Mouse (Mus musculus): ENCODE results near the gene Olfr1195. TPM values are rescaled to one million over a fixed set of nuclear protein-coding genes. Genes with fewer than 3 reads are reported as not detected.
"Not testable (repeated sequence)": the region's sequence is repeated elsewhere in the genome, so short reads cannot be mapped to it uniquely, and the experiment has no call there.

Olfr1195 gene
- polyA plus RNA-seq (2015; fragmentation: Nextera tagmentation; extraction: Ambion mirVana), result not detected in 2 replicates

DNA sequence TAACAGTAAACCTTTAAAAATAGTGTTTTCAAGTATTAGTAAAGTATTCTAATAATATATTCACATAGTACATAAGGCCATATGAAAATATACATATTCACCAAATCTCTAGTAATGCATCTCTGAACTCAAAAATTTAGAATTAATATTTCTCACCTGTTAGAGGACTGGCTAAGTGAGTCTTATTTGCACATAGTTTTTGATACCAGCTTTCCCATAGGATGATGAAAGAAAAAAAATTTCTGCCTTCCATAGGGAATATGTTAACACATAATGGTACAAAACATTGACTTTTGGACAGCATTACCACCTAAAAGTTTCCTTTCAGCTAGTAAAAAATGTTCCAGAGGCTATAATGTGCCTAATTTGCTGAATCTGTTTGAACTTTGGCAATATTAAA, at the start of gene Olfr1195:
Olfr1195 (minus strand) TSS at position 101 of the 400 bp plus-strand sequence.
- no peaks in the 10 kb centered on the region for H3K36me3 ChIP-seq (ENCODE audit: poor library complexity, severe bottlenecking)
- H3K27me3 ChIP-seq, result no peaks in the 10 kb centered on the region
- H3K9ac ChIP-seq, result no peak within 1 kb of the TSS
- no peak within 1 kb of the TSS for H3K4me3 ChIP-seq
- H3K4me1 ChIP-seq, result no peaks in the 10 kb centered on the region
- ATAC-seq, result no peak
- 0 out of 2 replicates have a peak, but pooled peaks cover 6% of the 10 kb centered on the region for H3K9me3 ChIP-seq (replicated peaks)
- no peak within 1 kb of the TSS for H3K27ac ChIP-seq
- H3K4me2 ChIP-seq, result no peak within 1 kb of the TSS

DNA sequence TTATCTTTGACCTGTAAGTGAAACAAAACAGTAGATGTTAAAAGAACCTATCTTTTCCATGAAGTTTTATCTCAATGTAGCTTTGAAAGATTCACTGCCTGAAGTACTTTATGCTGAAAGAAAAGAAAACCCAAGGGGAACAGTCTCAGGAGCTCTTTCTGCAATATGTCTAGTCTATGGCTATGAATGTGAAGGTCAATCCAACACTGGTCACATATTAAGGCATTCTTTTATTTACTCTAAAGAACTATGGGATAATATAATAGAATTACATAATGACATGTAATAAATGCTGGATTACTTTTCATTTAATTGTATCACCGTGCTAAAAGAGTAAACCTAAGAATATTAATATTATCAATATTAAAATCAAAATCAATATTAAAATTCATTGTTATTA, 43.3 kb upstream of the Olfr1195 start, which contains the start of gene Olfr1197:
Olfr1197 (minus strand) TSS at position 101 of the 400 bp plus-strand sequence.
- no peak within 1 kb of the TSS for H3K4me3 ChIP-seq
- no peak for ATAC-seq
- 93% methylated on average over 1 of the region's 1 CpGs for WGBS

DNA sequence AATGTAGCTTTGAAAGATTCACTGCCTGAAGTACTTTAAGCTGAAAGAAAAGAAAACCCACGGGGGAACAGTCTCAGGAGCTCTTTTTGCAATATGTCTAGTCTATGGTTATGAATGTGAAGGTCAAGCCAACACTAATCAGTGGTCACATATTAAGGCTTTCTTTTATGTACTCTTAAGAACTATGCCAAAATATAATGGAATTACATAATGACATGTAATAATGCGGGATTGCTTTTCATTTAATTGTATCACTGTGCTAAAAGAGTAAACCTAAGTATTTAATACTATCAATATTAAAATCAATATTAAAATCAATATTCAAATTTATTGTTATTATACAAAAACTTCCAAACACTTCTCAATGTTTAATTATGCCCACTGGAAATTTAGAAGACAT, 15.5 kb upstream of the Olfr1195 start, which contains the start of gene Olfr1196:
Olfr1196 (minus strand) TSS at position 101 of the 400 bp plus-strand sequence.
- H3K27ac ChIP-seq, result no peak within 1 kb of the TSS
- H3K4me1 ChIP-seq, result no peaks in the 10 kb centered on the region
- H3K9me3 ChIP-seq (replicated peaks), result no peaks in the 10 kb centered on the region
- no peak for ATAC-seq
- no peaks in the 10 kb centered on the region for H3K36me3 ChIP-seq (ENCODE audit: poor library complexity, severe bottlenecking)
- H3K27me3 ChIP-seq, result no peaks in the 10 kb centered on the region
- no peak within 1 kb of the TSS for H3K4me3 ChIP-seq
- no peak within 1 kb of the TSS for H3K9ac ChIP-seq
- H3K4me2 ChIP-seq, result no peak within 1 kb of the TSS
- WGBS, result 84% methylated on average over 2 of the region's 2 CpGs

More for the DNA sequence above, 43.3 kb upstream of the Olfr1195 start, which contains the start of gene Olfr1197:
- Histone ChIP-seq H3K36me3 (ENCODE audit: poor library complexity, severe bottlenecking) (no peaks in the 10 kb centered on the region), H3K9ac (no peak within 1 kb of the TSS), H3K4me1 (no peaks in the 10 kb centered on the region), H3K27ac (no peak within 1 kb of the TSS), H3K4me2 (no peak within 1 kb of the TSS), H3K27me3 (no peaks in the 10 kb centered on the region), H3K9me3 (replicated peaks) (no peaks in the 10 kb centered on the region)

DNA sequence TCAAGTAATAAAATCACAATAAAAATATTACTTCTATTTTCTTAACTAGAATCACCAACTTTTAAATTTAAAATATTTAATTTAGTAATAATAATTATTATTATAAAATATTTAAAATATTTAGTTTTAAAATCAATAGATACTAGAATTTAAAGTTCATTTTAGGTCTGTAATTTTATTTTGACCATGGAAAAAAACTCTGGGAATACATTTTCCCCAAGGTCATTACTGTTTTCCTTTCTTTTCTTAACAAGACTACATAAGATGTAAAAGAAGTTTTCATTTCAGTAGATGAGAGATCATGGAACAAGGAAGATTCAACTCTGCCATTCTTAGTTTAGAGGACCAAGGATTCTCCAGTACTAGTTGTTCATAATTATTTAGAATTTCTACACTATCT, 13.7 kb downstream of the Olfr1195 start, which contains the start of gene Olfr1193:
Olfr1193 (plus strand) TSS at position 301 of the 400 bp plus-strand sequence.
- not testable (repeated sequence) for H3K9ac ChIP-seq; H3K27me3 ChIP-seq; H3K4me1 ChIP-seq; H3K27ac ChIP-seq; H3K4me2 ChIP-seq; ATAC-seq; H3K9me3 ChIP-seq (replicated peaks); H3K4me3 ChIP-seq; H3K36me3 ChIP-seq (ENCODE audit: poor library complexity, severe bottlenecking)

DNA sequence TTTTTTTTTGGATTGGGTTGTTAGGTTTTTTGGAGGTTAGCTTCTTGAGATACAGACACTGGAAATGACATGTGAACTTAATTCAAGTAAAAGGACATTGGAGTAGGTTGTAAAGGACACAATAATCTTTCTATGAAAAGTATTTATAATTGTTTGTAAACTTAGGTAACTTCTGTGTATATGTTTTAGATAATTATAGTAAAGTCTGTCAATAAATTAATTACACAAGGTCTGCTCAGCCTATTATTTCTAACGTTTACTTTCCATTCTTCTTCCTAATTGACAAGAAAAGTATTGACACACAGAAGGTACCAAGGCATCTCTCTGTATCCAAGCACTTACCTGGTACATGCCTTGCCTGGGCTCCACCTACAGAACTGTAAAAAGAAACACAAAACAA, 40.8 kb downstream of the Olfr1195 start, which contains the start of gene Olfr1192-ps1:
Olfr1192-ps1 (plus strand) TSS at position 301 of the 400 bp plus-strand sequence.
- no peak for ATAC-seq
- no peaks in the 10 kb centered on the region for H3K27me3 ChIP-seq
- 50% methylated on average over 1 of the region's 1 CpGs for WGBS

DNA sequence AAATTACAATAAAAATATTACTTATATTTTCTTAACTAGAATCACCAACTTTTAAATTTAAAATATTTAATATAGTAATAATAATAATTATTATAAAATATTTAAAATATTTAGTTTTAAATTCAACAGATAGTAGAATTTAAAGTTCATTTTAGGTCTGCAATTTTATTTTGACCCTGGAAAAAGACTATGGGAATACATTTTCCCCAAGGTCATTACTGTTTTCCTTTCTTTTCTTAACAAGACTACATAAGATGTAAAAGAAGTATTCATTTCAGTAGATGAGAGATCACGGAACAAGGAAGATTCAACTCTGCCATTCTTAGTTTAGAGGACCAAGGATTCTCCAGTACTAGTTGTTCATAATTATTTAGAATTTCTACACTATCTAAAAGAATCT, 48.7 kb downstream of the Olfr1195 start, which contains the start of gene Olfr1191-ps1:
Olfr1191-ps1 (plus strand) TSS at position 301 of the 400 bp plus-strand sequence.
- ATAC-seq; H3K36me3 ChIP-seq (ENCODE audit: poor library complexity, severe bottlenecking); H3K27me3 ChIP-seq; H3K27ac ChIP-seq; H3K9me3 ChIP-seq (replicated peaks); H3K9ac ChIP-seq; H3K4me2 ChIP-seq; H3K4me3 ChIP-seq; H3K4me1 ChIP-seq: not testable (repeated sequence)
- WGBS, result 90% methylated on average over 1 of the region's 1 CpGs

More for the DNA sequence above, 40.8 kb downstream of the Olfr1195 start, which contains the start of gene Olfr1192-ps1:
- Histone ChIP-seq H3K36me3 (ENCODE audit: poor library complexity, severe bottlenecking) (no peaks in the 10 kb centered on the region), H3K4me3 (no peak within 1 kb of the TSS), H3K4me2 (no peak within 1 kb of the TSS), H3K9me3 (replicated peaks) (no peaks in the 10 kb centered on the region), H3K9ac (no peak within 1 kb of the TSS), H3K4me1 (no peaks in the 10 kb centered on the region), H3K27ac (no peak within 1 kb of the TSS)

Other genes starting within 250 kb of the Olfr1195 start
- gene Gm13757, start 240.1 kb downstream of the Olfr1195 start, polyA plus RNA-seq (2015; fragmentation: Nextera tagmentation; extraction: Ambion mirVana), result not detected in 2 replicates
- not detected in 2 replicates for gene Olfr1183, start 234.3 kb downstream of the Olfr1195 start, polyA plus RNA-seq (2015; fragmentation: Nextera tagmentation; extraction: Ambion mirVana)
- not detected in 2 replicates for gene Olfr1184, start 205.6 kb downstream of the Olfr1195 start, polyA plus RNA-seq (2015; fragmentation: Nextera tagmentation; extraction: Ambion mirVana)
- not detected in 2 replicates for gene Olfr1185-ps1, start 195.9 kb downstream of the Olfr1195 start, polyA plus RNA-seq (2015; fragmentation: Nextera tagmentation; extraction: Ambion mirVana)
- gene Olfr1186, start 170.6 kb downstream of the Olfr1195 start, polyA plus RNA-seq (2015; fragmentation: Nextera tagmentation; extraction: Ambion mirVana), result not detected in 2 replicates
- not detected in 2 replicates for gene Olfr1188, start 132.3 kb downstream of the Olfr1195 start, polyA plus RNA-seq (2015; fragmentation: Nextera tagmentation; extraction: Ambion mirVana)
- not detected in 2 replicates for gene Olfr1189, start 102.7 kb downstream of the Olfr1195 start, polyA plus RNA-seq (2015; fragmentation: Nextera tagmentation; extraction: Ambion mirVana)
- not detected in 2 replicates for gene Olfr1191-ps1, start 48.6 kb downstream of the Olfr1195 start, polyA plus RNA-seq (2015; fragmentation: Nextera tagmentation; extraction: Ambion mirVana)
- gene Olfr1192-ps1, start 40.7 kb downstream of the Olfr1195 start, polyA plus RNA-seq (2015; fragmentation: Nextera tagmentation; extraction: Ambion mirVana), result not detected in 2 replicates
- gene Olfr1193, start 13.6 kb downstream of the Olfr1195 start, polyA plus RNA-seq (2015; fragmentation: Nextera tagmentation; extraction: Ambion mirVana), result not detected in 2 replicates
- not detected in 2 replicates for gene Olfr1196, start 15.4 kb upstream of the Olfr1195 start, polyA plus RNA-seq (2015; fragmentation: Nextera tagmentation; extraction: Ambion mirVana)
- gene Olfr1197, start 43.2 kb upstream of the Olfr1195 start, polyA plus RNA-seq (2015; fragmentation: Nextera tagmentation; extraction: Ambion mirVana), result not detected in 2 replicates
- not detected in 2 replicates for gene Olfr1198, start 62.2 kb upstream of the Olfr1195 start, polyA plus RNA-seq (2015; fragmentation: Nextera tagmentation; extraction: Ambion mirVana)
- not detected in 2 replicates for gene Olfr1199, start 71.3 kb upstream of the Olfr1195 start, polyA plus RNA-seq (2015; fragmentation: Nextera tagmentation; extraction: Ambion mirVana)
- not detected in 2 replicates for gene Olfr1200, start 81.3 kb upstream of the Olfr1195 start, polyA plus RNA-seq (2015; fragmentation: Nextera tagmentation; extraction: Ambion mirVana)
- not detected in 2 replicates for gene Olfr1201, start 103.8 kb upstream of the Olfr1195 start, polyA plus RNA-seq (2015; fragmentation: Nextera tagmentation; extraction: Ambion mirVana)
- not detected in 2 replicates for gene Olfr1202, start 125.3 kb upstream of the Olfr1195 start, polyA plus RNA-seq (2015; fragmentation: Nextera tagmentation; extraction: Ambion mirVana)
- not detected in 2 replicates for gene Olfr1205, start 140.6 kb upstream of the Olfr1195 start, polyA plus RNA-seq (2015; fragmentation: Nextera tagmentation; extraction: Ambion mirVana)
- gene Olfr1204, start 160.1 kb upstream of the Olfr1195 start, polyA plus RNA-seq (2015; fragmentation: Nextera tagmentation; extraction: Ambion mirVana), result not detected in 2 replicates
- gene Olfr1206, start 174.0 kb upstream of the Olfr1195 start, polyA plus RNA-seq (2015; fragmentation: Nextera tagmentation; extraction: Ambion mirVana), result not detected in 2 replicates
- not detected in 2 replicates for gene Olfr1208, start 213.1 kb upstream of the Olfr1195 start, polyA plus RNA-seq (2015; fragmentation: Nextera tagmentation; extraction: Ambion mirVana)
- gene Olfr1209, start 226.0 kb upstream of the Olfr1195 start, polyA plus RNA-seq (2015; fragmentation: Nextera tagmentation; extraction: Ambion mirVana), result not detected in 2 replicates
- gene Olfr1211, start 248.9 kb upstream of the Olfr1195 start, polyA plus RNA-seq (2015; fragmentation: Nextera tagmentation; extraction: Ambion mirVana), result not detected in 2 replicates

Measured in forebrain, embryonic 13.5 days (tissue).